Mouse (Mus musculus): ENCODE data around the gene Mfrp.

Mfrp gene

DNA sequence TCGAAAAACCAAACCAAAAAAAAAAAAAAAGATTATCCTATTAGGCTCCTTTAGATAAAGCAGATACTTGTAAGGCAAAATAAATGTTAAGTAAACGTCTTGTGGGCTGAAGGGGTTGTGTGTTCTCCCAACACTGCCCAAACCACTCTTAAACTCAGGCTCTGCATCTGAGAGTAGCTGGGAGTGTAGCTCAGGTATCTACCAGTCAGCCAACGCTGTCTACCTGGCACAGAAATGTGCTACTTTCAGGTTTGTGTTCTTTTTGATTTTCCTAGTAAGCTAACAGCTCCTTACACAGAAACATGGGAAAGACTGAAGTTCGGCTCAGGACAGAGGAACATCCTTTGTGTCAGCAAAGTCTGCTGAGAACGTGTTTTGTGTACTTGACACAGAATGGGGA lies 30.7 kb downstream of the Mfrp start:
- no peak for DNase-seq

DNA sequence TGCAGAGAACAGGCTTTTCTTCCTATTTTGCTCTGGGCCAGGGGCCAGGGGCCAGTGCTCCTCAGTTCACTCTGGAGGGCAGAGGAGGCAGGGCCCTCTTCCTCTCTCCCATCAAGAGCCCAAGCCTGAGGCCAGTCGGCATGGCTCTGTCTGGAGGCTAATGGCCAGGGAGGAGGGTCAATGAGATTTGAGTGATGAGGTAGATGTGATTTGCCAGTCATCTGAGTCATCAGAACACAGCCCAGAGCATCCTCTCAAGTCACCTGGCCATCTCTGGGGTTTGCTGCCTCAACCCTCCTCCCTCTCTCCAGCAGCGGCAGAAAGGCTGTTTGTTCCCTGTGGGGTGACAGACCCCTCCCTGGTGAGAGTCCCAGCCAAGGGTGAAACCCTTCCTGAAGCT lies 31.8 kb downstream of the Mfrp start:
- DNase-seq = peak; percentile 65

DNA sequence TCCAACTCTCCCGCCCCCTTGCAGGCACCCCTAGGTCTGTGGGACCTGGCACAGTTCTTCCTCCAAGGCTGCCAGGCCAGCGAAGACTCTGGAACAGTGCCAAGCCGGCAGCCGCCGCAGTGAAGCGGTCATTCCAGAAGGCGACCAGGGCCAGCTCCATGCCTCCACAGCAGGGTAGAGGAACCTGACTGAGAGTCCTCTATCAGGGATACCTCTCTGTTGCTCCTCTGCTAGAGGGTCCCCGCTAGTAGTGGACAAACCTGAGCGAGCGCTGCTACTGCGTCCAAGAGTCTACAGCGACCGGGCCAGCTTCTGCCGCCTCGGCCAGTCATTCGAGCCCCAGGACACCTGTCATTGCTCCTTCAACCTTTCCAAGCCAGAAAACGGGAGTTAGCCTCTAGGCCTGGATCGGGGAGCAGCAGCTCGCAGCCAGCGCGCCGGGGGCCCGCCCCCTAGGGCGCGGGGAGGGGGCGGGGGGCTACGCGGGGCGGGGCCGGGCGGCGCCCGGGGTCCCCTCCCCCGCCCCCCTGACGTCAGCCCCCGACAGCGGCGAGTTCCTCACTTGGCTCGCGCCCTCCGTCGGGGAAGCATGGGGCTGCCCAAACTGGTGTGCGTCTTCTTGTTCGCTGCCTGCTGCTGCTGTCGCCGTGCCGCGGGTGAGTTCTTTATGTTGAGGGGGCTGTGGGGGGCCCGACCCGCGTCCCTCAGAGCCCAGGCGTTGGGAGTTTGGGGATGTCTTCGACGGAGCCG lies 32.7 kb downstream of the Mfrp start, which contains the start of gene Mcam:
Gene Mcam, plus strand, starts transcription at position 369 of the 750 bp plus-strand sequence.
- peak; percentile 89 for DNase-seq

DNA sequence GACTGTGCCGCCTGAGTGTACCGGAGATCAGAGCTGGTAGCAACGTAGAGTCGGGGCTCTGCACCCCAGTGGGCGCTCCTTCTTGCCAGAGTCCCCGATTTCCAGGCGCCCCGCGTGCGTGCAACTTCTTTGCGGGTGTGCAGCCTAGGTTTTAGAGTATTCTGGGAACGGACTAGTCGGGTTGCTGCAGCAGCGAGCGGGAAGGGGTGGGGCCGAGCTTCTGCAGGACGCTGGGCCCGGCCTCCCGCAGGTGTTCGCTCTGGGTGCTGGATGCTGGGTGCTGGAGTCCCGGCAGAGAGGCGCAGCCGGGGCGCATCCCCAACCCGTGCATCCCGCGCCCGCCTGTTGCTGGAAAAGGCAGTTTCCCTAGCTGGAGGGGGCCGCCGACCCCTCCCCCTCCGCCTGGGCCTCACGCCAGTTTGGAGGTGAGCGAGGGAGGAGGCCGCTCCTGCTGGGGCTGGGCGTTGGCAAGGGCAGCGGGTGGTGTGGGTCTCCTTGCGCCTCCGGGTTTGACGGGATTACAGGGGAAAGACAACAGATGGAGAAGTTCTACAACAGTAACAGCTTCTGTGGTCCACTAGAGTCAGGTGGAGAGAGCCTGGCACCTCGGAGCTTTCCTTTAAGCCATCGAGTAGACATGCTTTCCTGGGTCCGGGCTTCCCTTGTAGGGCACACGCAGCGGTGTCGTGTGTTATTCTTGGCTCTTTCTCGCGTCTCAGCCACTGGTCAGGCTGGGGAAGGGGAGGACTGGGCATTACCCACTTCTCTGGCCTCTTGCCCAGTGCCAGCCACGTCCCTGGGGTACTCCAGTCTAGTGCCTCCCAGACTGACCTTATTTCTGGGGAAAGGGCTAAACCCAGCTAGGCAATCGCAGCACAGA lies 33.6 kb downstream of the Mfrp start:
- DNase-seq = peak; percentile 81

DNA sequence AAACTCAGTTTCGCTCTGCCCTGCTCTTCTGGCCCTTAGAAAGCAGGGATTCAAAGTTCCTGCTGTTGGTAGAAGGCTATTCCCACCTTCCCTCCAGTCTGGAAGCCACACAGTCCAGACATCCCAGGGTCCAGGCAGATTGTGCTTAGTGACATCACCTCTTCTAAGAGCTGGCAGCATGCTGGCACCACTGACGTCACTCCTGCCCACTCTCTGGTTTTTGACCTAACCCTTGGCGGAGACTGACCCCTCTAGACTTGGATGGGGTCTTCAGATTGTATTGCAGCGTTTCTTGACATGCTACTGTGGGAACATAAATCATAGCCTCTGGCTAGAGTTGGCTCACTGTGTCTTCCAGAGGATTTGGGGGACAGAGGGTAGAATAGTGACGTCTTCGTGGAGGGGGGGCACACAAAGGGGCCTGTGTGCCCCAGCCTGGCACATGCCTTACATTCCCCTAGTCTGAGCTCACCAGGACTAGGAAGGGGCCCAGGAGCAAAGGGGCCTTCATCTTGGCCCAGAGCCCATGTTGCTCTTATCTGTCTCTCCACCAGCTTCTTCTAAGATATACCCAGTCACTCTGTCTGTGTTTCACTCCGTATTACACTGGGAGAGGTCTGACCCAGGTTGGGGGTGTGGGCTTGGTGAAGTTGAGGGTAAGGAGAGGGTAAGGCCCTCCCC lies 34.3 kb downstream of the Mfrp start:
- peak; percentile 73 for DNase-seq

DNA sequence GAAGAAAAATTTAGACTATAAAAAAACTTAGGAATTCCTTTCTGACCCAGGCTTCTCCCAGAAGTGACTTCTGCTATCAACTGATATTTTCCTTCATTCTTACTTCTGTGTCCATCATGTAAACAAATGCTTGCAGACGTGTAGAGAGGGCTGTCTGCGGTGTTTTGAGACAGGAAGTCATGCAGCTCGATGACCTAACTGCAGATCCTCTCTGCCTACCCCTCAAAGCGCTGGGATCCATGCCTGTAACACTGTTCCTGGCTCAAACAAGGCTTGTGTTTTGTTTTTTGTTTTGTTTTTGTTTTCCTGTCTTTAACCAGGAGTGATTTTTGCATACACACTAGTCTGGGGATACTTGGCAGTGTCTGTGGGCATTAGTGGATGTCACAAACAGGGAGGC lies 36.3 kb downstream of the Mfrp start:
- DNase-seq = no peak

DNA sequence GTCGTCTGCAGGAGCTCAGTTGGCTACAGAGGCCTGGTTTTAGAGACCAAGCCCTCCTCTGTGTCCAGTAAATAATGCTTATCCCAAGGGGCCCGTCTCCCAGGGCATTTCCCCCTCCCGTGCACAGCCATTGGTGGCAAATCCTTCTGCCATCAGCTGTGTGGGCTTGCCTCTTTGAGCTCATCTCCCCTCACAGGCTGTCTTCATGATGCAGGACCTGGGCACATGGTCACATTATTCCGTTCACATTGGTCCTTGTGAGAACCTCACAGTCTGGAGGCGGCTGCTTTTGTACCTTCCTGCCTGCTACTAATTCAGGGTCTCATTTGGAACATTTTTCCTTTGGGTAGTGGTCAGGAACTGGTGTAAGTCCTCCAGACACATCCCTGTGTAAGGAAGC lies 40.4 kb downstream of the Mfrp start:
- no peak for DNase-seq

DNA sequence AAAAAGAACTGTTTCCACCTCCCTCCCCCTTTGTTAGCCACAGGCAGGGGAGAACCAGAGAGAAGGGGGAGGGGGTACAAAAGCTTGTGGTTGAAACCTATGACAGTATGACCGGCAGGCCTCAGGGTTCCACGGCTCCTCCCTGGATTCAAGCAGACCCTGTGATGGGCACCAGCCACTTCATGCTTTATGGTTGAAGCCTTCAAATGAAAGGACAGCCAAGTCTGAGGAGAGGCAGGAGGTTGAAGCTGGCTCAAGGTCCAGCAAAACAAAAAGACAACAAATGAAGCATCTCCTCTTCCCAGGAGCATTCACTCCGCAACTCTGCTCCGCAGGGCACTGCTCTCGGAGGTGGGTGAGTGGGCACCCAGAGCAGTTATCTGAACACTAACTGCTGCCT lies 41.9 kb downstream of the Mfrp start:
- peak; percentile 25 for DNase-seq

DNA sequence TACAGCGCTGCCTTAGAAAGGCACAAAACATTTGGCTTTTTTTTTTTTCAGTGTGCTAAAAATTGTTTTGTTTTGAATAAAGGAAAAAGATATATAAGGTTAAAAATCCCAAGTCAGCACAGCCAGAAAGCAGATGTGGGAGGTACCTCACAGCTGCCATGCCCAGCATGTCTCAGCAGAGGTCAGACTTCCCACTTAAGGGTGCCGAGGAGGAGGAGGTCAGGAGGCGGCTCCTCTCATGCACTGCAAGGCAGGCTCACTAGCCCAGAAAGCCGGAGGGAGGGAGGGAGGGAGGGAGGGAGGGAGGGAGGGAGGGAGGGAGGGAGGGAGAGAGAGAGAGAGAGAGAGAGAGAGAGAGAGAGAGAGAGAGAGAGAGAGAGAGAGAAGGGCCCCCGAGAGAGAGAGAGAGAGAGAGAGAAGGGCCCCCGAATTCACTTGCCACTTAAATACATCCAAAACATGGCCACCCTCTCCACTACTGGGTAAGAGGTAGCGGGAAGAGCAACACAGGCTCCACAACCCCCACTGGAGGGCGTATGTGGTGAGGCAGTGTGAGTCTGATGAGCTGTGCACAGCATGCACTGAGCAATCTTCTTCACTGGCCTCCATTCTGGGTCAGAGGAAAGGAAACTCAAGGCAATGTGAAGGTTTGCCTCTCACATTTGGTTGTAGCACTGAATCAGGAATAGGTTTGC lies 42.6 kb downstream of the Mfrp start:
- peak; percentile 41 for DNase-seq

DNA sequence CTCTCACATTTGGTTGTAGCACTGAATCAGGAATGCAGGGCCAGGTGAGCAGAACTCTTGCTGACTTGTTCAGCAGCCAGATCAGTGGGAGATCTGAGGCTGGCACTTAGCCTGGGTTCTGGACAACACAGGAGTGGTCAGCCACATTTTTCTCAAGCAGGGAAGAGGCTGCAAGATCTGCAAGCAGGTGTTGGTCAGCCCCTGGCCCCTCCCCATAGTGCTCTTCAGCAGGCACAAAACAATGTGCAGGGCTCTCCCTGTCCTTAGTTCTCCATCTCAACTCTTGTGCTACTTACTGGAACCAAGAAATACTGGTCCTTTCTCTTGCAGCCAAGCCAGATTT lies 43.2 kb downstream of the Mfrp start:
- DNase-seq = peak; percentile 84

DNA sequence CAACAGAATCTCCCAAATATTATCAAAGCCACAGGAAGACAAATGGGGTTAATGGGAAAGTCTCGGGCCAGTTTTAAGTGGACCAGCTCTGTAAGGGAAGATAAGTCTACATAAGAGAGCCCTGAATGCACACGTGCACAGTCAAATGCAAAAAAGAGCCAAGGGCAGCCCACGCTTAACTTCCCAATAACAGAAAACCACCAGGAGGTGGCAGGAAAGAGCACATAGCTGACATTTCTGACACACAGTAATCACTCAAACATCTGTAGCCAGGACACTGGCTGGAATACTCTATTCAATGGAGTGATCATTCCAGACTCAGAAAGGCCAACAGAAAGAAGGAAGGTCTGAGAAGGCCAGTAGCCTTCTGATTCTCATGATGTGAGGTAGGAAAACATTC lies 45.8 kb downstream of the Mfrp start:
- DNase-seq = no peak
